Mouse (Mus musculus) G1E (cell line): ENCODE data around the gene Caln1. TPM values are rescaled to one million over a fixed set of nuclear protein-coding genes. Genes with fewer than 3 reads are reported as not detected.

Experiments used
- ATAC-seq: 2 replicates; pipeline ENCODE4 v1.8.0; 2016; ENCODE audit warnings: mild to moderate bottlenecking; ENCODE audit not compliant: insufficient number of reproducible peaks, poor library complexity, low FRiP score, severe bottlenecking; ENCODE audit errors: extremely low read depth
- DNase-seq: peaks from one replicate; pipeline ENCODE4 v3.0.0; 2012; ENCODE audit warnings: low spot score
- H3K27me3 ChIP-seq: 2 replicates; pipeline ENCODE4 v1.6.1; 2012; ENCODE audit warnings: mild to moderate bottlenecking, low read length, inconsistent platforms; ENCODE audit not compliant: insufficient read depth
- H3K36me3 ChIP-seq: replicated peaks from 2 replicates; pipeline ENCODE3; 2012; ENCODE audit warnings: mild to moderate bottlenecking, inconsistent platforms
- H3K4me1 ChIP-seq: 2 replicates; pipeline ENCODE4 v1.6.1; 2012; ENCODE audit warnings: low read depth, low read length, inconsistent platforms, mixed read lengths; ENCODE audit not compliant: insufficient read depth
- H3K4me3 ChIP-seq: 2 replicates; pipeline ENCODE4 v1.5.1; 2012; ENCODE audit warnings: low read depth, mild to moderate bottlenecking, inconsistent platforms, low read length, moderate library complexity, mixed read lengths
- H3K9me3 ChIP-seq: replicated peaks from 2 replicates; pipeline ENCODE4 v1.6.1; 2012; ENCODE audit warnings: inconsistent platforms
- CTCF ChIP-seq: IDR thresholded peaks from 2 replicates; pipeline ENCODE4 v1.5.1; 2012; ENCODE audit warnings: low read depth, low read length, inconsistent platforms, mixed read lengths
- GATA1 ChIP-seq: IDR thresholded peaks from 2 replicates; pipeline ENCODE4 v1.6.1; 2012; ENCODE audit warnings: borderline replicate concordance, low read length, inconsistent platforms, mixed read lengths
- GATA2 ChIP-seq: IDR thresholded peaks from 2 replicates; pipeline ENCODE4 v1.6.1; 2012; ENCODE audit warnings: low read depth, low read length, inconsistent platforms, borderline replicate concordance
- POLR2AphosphoS5 ChIP-seq: IDR thresholded peaks from 2 replicates; pipeline ENCODE4 v1.6.1; 2012; ENCODE audit warnings: low read depth, low read length, inconsistent platforms; ENCODE audit not compliant: insufficient replicate concordance
- TAL1 ChIP-seq: conservative IDR thresholded peaks from 2 replicates; pipeline ENCODE4 v1.6.1; 2012; ENCODE audit warnings: low read depth, low read length, inconsistent platforms, mixed read lengths
- polyA plus RNA-seq: library from polyadenylated mRNA; stranded (reverse); fragments of >175 nt; gene quantifications from 2 replicates; pipeline ENCODE4 v1.2.3, GENCODE M21; 2012
- total RNA-seq, 2 experiments: library from RNA; stranded (forward) in 1 of 2; stranded (reverse) in 1 of 2; fragments of 200-1000 nt in 1 of 2; fragments of >200 nt in 1 of 2; fragmentation: Nextera tagmentation in 1 of 2; gene quantifications; 2 replicates each; pipeline ENCODE4 v1.2.3; 2014 to 2017

Caln1 gene
- total and polyA plus RNA-seq, 3 experiments, result 0.11 TPM; not detected in 2

- H3K27me3 ChIP-seq, result no peaks in the 10 kb centered on the region
- H3K9me3 ChIP-seq, result peaks cover 58% of the 10 kb centered on the region
- ATAC-seq (no peak), DNase-seq (no peak)
- H3K4me1 ChIP-seq, result no peaks in the 10 kb centered on the region
- no peak overlapping the region for H3K4me3 ChIP-seq
- TF ChIP-seq GATA1 (no peak), POLR2AphosphoS5 (no peak), GATA2 (no peak), CTCF (no peak), TAL1 (no peak)
- no peaks in the 10 kb centered on the region for H3K36me3 ChIP-seq
These were observed 484.1 kb downstream of the Caln1 start for GRCm38 (mm10) chr5:130853371-130853770.

DNA sequence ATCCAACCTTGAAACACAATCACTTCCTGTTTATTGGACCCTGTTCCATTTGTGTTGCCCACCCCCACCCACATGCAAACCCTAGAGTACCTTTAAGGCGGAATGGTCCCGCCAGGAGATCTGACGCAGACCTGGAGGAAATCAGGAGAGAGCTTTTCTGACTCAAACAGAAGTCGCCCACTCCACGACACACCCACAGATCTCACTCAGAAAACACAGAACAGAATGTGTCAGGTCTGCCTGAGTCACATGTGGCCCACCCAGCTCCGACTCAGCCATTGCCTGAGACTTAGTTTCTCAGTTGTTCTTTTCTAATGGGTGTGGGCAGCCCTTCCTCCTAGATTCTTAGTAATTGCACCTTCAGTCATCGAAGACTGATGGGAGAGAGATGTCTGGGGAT lies 485.2 kb downstream of the Caln1 start:
- no peaks in the 10 kb centered on the region for H3K4me1 ChIP-seq
- DNase-seq (no peak), ATAC-seq (no peak)
- H3K4me3 ChIP-seq, result no peak overlapping the region
- H3K27me3 ChIP-seq, result no peaks in the 10 kb centered on the region
- TF ChIP-seq POLR2AphosphoS5 (no peak), TAL1 (no peak), CTCF (no peak), GATA2 (no peak), GATA1 (no peak)
- H3K9me3 ChIP-seq, result peaks cover 59% of the 10 kb centered on the region
- no peaks in the 10 kb centered on the region for H3K36me3 ChIP-seq

DNA sequence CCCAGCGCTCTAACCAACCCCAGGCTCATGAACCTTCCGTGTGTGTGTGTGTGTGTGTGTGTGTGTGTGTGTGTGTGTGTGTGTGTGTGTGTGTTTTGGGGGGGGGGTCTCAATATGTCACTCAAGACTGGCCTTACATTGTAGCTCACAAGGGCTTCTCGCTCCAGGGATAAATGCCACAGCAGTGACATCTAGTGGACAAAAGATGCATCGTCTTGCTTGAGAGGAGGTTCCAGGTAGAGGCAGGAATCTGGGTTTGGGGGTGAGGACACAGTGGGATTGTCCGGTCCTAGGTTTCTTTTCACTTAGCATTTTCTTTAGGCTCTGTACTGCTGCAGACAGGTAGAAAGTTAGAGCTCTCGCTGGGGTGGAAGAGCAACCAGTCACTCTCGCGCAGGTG lies 488.9 kb downstream of the Caln1 start:
- H3K4me1 ChIP-seq, result no peaks in the 10 kb centered on the region
- peaks cover 65% of the 10 kb centered on the region for H3K9me3 ChIP-seq
- H3K4me3 ChIP-seq, result no peak overlapping the region
- TF ChIP-seq GATA2 (no peak), TAL1 (no peak), GATA1 (no peak), CTCF (no peak), POLR2AphosphoS5 (no peak)
- ATAC-seq (no peak), DNase-seq (no peak)
- no peaks in the 10 kb centered on the region for H3K27me3 ChIP-seq
- no peaks in the 10 kb centered on the region for H3K36me3 ChIP-seq

DNA sequence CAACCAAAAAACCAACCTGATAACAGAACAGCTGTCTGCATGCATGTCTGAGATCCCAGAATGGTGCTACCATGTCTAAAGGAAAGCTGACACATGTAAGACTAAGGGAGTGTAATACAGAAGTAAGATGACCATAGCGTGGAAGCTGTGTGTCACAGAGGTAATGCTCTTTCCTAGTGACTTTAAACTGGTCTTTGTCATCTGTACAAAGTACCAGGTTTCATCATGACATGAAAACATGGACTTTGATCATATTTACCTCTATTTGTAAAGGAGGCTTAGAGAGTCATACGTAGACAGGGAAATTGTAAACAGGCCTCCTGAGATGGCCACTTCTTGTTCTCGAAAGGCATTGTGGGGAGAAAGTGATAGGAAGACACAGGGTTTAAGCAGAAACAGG lies 489.5 kb downstream of the Caln1 start:
- no peak for TF ChIP-seq POLR2AphosphoS5
- no peak for TF ChIP-seq GATA1
- no peak for TF ChIP-seq TAL1
- TF ChIP-seq GATA2, result no peak
- no peak for TF ChIP-seq CTCF
- H3K36me3 ChIP-seq, result no peaks in the 10 kb centered on the region
- no peak for ATAC-seq
- H3K9me3 ChIP-seq, result peaks cover 69% of the 10 kb centered on the region
- no peak for DNase-seq
- H3K27me3 ChIP-seq, result no peaks in the 10 kb centered on the region
- no peaks in the 10 kb centered on the region for H3K4me1 ChIP-seq
- H3K4me3 ChIP-seq, result no peak overlapping the region

- H3K4me1 ChIP-seq, result no peaks in the 10 kb centered on the region
- ATAC-seq, result no peak
These were observed 490.5 kb downstream of the Caln1 start for GRCm38 (mm10) chr5:130859736-130860135.

GRCm38 (mm10) chr5:130862302-130862701 lies 493.0 kb downstream of the Caln1 start:
- H3K27me3 ChIP-seq, result no peaks in the 10 kb centered on the region
- ATAC-seq (no peak), DNase-seq (no peak)
- no peaks in the 10 kb centered on the region for H3K36me3 ChIP-seq
- H3K4me1 ChIP-seq, result no peaks in the 10 kb centered on the region
- no peak for TF ChIP-seq POLR2AphosphoS5
- no peak for TF ChIP-seq GATA2
- TF ChIP-seq GATA1, result no peak
- TF ChIP-seq CTCF, result no peak
- no peak for TF ChIP-seq TAL1
- no peak overlapping the region for H3K4me3 ChIP-seq
- H3K9me3 ChIP-seq, result peaks cover 62% of the 10 kb centered on the region

More at GRCm38 (mm10) chr5:130859736-130860135, 490.5 kb downstream of the Caln1 start:
- Histone ChIP-seq H3K9me3 (peaks cover 64% of the 10 kb centered on the region), H3K27me3 (no peaks in the 10 kb centered on the region), H3K4me3 (no peak overlapping the region), H3K36me3 (no peaks in the 10 kb centered on the region)
- DNase-seq, result no peak
- TF ChIP-seq CTCF (no peak), TAL1 (no peak), GATA1 (no peak), POLR2AphosphoS5 (no peak), GATA2 (no peak)

DNA sequence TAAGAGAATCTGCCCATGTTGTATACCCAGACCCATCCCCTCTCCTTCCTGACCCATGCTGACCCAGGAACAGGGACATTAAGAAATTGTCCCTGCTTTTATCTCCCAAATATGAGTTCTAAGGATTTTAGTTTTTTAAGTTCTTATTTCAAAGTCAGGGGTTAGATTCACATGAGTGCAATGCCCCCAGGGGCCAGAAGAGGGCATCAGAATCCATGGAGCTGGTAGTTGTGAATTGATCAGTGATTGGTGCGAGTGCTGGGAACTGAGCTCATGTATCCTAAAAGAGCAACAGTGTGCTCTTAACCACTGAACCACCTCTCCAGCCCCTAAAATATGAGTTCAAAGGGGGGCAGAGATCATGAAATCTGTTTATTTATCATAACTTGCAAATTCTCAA lies 500.6 kb downstream of the Caln1 start:
- H3K27me3 ChIP-seq, result no peaks in the 10 kb centered on the region
- H3K4me3 ChIP-seq, result no peak overlapping the region
- H3K36me3 ChIP-seq, result no peaks in the 10 kb centered on the region
- TF ChIP-seq CTCF (no peak), POLR2AphosphoS5 (no peak), GATA2 (no peak), GATA1 (no peak), TAL1 (no peak)
- peaks cover 61% of the 10 kb centered on the region for H3K9me3 ChIP-seq
- no peaks in the 10 kb centered on the region for H3K4me1 ChIP-seq
- DNase-seq (no peak), ATAC-seq (no peak)
